Mouse (Mus musculus) midbrain, embryonic 10.5 days (tissue): Measurements from ENCODE around the gene Smr2. TPM values are rescaled to one million over a fixed set of nuclear protein-coding genes. Genes with fewer than 3 reads are reported as not detected.
"Not testable (repeated sequence)": the region's sequence is repeated elsewhere in the genome, so short reads cannot be mapped to it uniquely, and the experiment has no call there.

ENCODE experiments used
- DNase-seq: peaks from one replicate; pipeline ENCODE4 v3.0.0-alpha.2; 2017; ENCODE audit warnings: low spot score
- H3K27ac ChIP-seq: fragments of 300-500 bp; sonication (generic); replicated peaks from 2 replicates; pipeline ENCODE4 v1.5.1; 2016; ENCODE audit warnings: mild to moderate bottlenecking
- H3K27me3 ChIP-seq: fragments of 300-500 bp; sonication (generic); 2 replicates; pipeline ENCODE4 v1.6.1; 2016; ENCODE audit warnings: low read depth, mild to moderate bottlenecking; ENCODE audit not compliant: poor library complexity, severe bottlenecking
- H3K36me3 ChIP-seq: fragments of 300-500 bp; sonication (generic); 2 replicates; pipeline ENCODE4 v1.6.1; 2016; ENCODE audit warnings: mild to moderate bottlenecking, moderate library complexity
- H3K4me1 ChIP-seq: fragments of 300-500 bp; sonication (generic); 2 replicates; pipeline ENCODE4 v1.6.1; 2016
- H3K4me3 ChIP-seq: fragments of 300-500 bp; sonication (generic); 2 replicates; pipeline ENCODE4 v1.5.1; 2016; ENCODE audit warnings: mild to moderate bottlenecking, moderate library complexity
- H3K9me3 ChIP-seq: fragments of 300-500 bp; sonication (generic); replicated peaks from 2 replicates; pipeline ENCODE4 v1.6.1; 2016; ENCODE audit warnings: mild to moderate bottlenecking
- WGBS: fragments of 180-500 bp; shearing (Covaris S2); methylation state at CpG from one replicate; pipeline ENCODE4 v1.1.7; 2016; 5-methylcytosine and 5-hydroxymethylcytosine counted together
- polyA plus RNA-seq: library from polyadenylated mRNA; unstranded; fragments of >200 nt; fragmentation: Nextera tagmentation; extraction: Ambion mirVana; gene quantifications from 2 replicates; pipeline ENCODE4 v1.2.1, GENCODE M21; 2016

Gene Smr2
- polyA plus RNA-seq, result not detected in 2 replicates

- not testable (repeated sequence) for H3K9me3 ChIP-seq, DNase-seq, H3K27ac ChIP-seq, H3K27me3 ChIP-seq, H3K36me3 ChIP-seq, H3K4me3 ChIP-seq, H3K4me1 ChIP-seq
Measured at GRCm38 (mm10) chr5:88086256-88086655, at the start of gene Smr2. Smr2 (plus strand) TSS chr5:88086556.

GRCm38 (mm10) chr5:88111430-88111829, 25.1 kb downstream of the Smr2 start, which contains the start of gene Gm11116:
Gm11116 (minus strand) TSS chr5:88111530.
- WGBS, result 81% methylated on average over 1 of the region's 1 CpGs
- DNase-seq, result no peak
- no peaks in the 10 kb centered on the region for H3K4me1 ChIP-seq
- H3K36me3 ChIP-seq, result no peaks in the 10 kb centered on the region
- no peak within 1 kb of the TSS for H3K27ac ChIP-seq
- H3K27me3 ChIP-seq, result no peaks in the 10 kb centered on the region
- H3K4me3 ChIP-seq, result no peak within 1 kb of the TSS
- no peaks in the 10 kb centered on the region for H3K9me3 ChIP-seq

GRCm38 (mm10) chr5:88153999-88154398, 67.6 kb downstream of the Smr2 start, which contains the start of gene Gm11115:
Gm11115 (minus strand) TSS chr5:88154099.
- H3K4me3 ChIP-seq, result no peak within 1 kb of the TSS
- H3K36me3 ChIP-seq, result no peaks in the 10 kb centered on the region
- no peaks in the 10 kb centered on the region for H3K27me3 ChIP-seq
- no peaks in the 10 kb centered on the region for H3K9me3 ChIP-seq
- DNase-seq, result no peak
- H3K27ac ChIP-seq, result no peak within 1 kb of the TSS
- no peaks in the 10 kb centered on the region for H3K4me1 ChIP-seq

Other genes with a start within 250 kb of the Smr2 start
- not detected in 2 replicates for gene Odam, start 201.5 kb upstream of the Smr2 start, polyA plus RNA-seq
- 0.41 and 1.0 TPM in 2 replicates for gene Csn3, start 161.0 kb upstream of the Smr2 start, polyA plus RNA-seq
- not detected in 2 replicates for gene 2310003L06Rik, start 117.1 kb upstream of the Smr2 start, polyA plus RNA-seq
- not detected in 2 replicates for gene Gm28434, start 117.0 kb upstream of the Smr2 start, polyA plus RNA-seq
- not detected in 2 replicates for gene Cabs1, start 107.1 kb upstream of the Smr2 start, polyA plus RNA-seq
- gene Smr3a, start 84.0 kb upstream of the Smr2 start, polyA plus RNA-seq, result not detected in 2 replicates
- gene Gm11116, start 25.0 kb downstream of the Smr2 start, polyA plus RNA-seq, result not detected in 2 replicates
- not detected in 2 replicates for gene Gm11115, start 67.5 kb downstream of the Smr2 start, polyA plus RNA-seq
- gene Gm7714, start 182.4 kb downstream of the Smr2 start, polyA plus RNA-seq, result not detected in 2 replicates
- gene Prol1, start 230.8 kb downstream of the Smr2 start, polyA plus RNA-seq, result not detected in 2 replicates